Mouse (Mus musculus) ES-Bruce4 (cell line): ENCODE results near the gene Gabarap. TPM values are rescaled to one million over a fixed set of nuclear protein-coding genes. Genes with fewer than 3 reads are reported as not detected.

Experiments
- H3K27ac ChIP-seq: 2 replicates; pipeline ENCODE4 v1.5.1; 2012; ENCODE audit warnings: low read length, inconsistent platforms; ENCODE audit not compliant: insufficient read depth
- H3K27me3 ChIP-seq: 2 replicates; pipeline ENCODE4 v1.6.1; 2012; ENCODE audit warnings: mild to moderate bottlenecking, low read length, inconsistent platforms; ENCODE audit not compliant: control insufficient read depth, poor library complexity, insufficient read depth, severe bottlenecking
- H3K36me3 ChIP-seq: 2 replicates; pipeline ENCODE4 v1.6.1; 2012; ENCODE audit warnings: inconsistent platforms, mild to moderate bottlenecking, low read length, moderate library complexity; ENCODE audit not compliant: control insufficient read depth, poor library complexity, insufficient read depth, severe bottlenecking
- H3K4me1 ChIP-seq: one replicate; pipeline ENCODE4 v1.8.1; 2011; ENCODE audit warnings: low read length; ENCODE audit not compliant: control insufficient read depth, insufficient read depth
- H3K4me3 ChIP-seq: 2 replicates; pipeline ENCODE4 v1.5.1; 2011; ENCODE audit warnings: low read depth, mild to moderate bottlenecking, low read length
- H3K9ac ChIP-seq: 2 replicates; pipeline ENCODE4 v1.6.1; 2012; ENCODE audit warnings: low read depth, mild to moderate bottlenecking, inconsistent platforms; ENCODE audit not compliant: poor library complexity, severe bottlenecking
- H3K9me3 ChIP-seq: replicated peaks from 2 replicates; pipeline ENCODE4 v1.6.1; 2012; ENCODE audit warnings: mild to moderate bottlenecking, low read length, inconsistent platforms; ENCODE audit not compliant: control insufficient read depth, poor library complexity, insufficient read depth, severe bottlenecking
- CTCF ChIP-seq: IDR thresholded peaks from one replicate; pipeline ENCODE4 v1.8.1; 2011; ENCODE audit warnings: low read depth, low read length
- EP300 ChIP-seq: IDR thresholded peaks from 2 replicates; pipeline ENCODE4 v1.6.1; 2011; ENCODE audit warnings: low read depth, low read length; ENCODE audit not compliant: insufficient read depth
- POLR2A ChIP-seq: IDR thresholded peaks from one replicate; pipeline ENCODE4 v1.8.1; 2011; ENCODE audit warnings: low read length; ENCODE audit not compliant: insufficient read depth
- polyA plus RNA-seq: library from polyadenylated mRNA; stranded (reverse); fragments of >200 nt; gene quantifications from 2 replicates; pipeline ENCODE4 v1.2.4, GENCODE M21; 2011; ENCODE audit warnings: low read depth; ENCODE audit not compliant: missing spikeins, insufficient read depth, insufficient read length

Gene Gabarap
- polyA plus RNA-seq, 1 experiment = 144 TPM

DNA sequence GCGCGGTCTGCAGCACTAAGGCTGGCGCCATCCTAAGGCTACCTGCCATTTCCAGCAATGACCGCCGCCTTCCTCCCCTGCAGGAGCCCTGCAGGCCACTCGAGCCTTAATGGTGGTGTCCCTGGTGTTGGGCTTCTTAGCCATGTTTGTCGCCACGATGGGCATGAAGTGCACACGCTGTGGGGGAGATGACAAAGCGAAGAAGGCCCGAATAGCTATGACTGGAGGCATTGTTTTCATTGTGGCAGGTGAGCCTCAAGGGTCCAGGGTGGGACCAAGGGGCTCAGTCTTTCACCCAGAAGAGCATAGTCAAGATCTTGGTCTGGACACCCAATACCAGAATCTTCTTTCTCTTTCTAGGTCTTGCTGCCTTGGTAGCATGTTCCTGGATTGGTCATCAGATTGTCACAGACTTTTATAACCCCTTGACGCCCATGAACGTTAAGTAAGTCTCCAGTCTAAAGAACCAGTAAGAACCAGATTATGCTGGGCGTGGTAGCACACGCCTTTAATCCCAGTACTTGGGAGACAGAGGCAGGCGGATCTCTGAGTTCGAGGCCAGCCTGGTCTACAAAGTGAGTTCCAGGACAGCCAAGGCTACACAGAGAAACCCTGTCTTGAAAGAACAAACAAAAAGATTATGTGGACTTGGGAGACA is 24.0 kb upstream of the Gabarap start:
- Histone ChIP-seq H3K4me1 (no peaks in the 10 kb centered on the region), H3K9me3 (no peaks in the 10 kb centered on the region), H3K9ac (peak overlapping the region; percentile 49), H3K27me3 (no peaks in the 10 kb centered on the region), H3K27ac (no peak overlapping the region), H3K36me3 (peaks cover 29% of the 10 kb centered on the region), H3K4me3 (peak overlapping the region; percentile 68)
- no peak for TF ChIP-seq CTCF
- TF ChIP-seq EP300 = no peak
- TF ChIP-seq POLR2A = no peak

GRCm38 (mm10) chr11:69968793-69969192 is 22.1 kb upstream of the Gabarap start:
- H3K36me3 ChIP-seq = peaks cover 44% of the 10 kb centered on the region

GRCm38 (mm10) chr11:69970222-69970621 is 20.7 kb upstream of the Gabarap start:
- no peak for TF ChIP-seq EP300
- H3K4me1 ChIP-seq = no peaks in the 10 kb centered on the region
- H3K36me3 ChIP-seq = peaks cover 55% of the 10 kb centered on the region
- no peak overlapping the region for H3K4me3 ChIP-seq
- no peak overlapping the region for H3K9ac ChIP-seq
- no peak overlapping the region for H3K27ac ChIP-seq
- H3K9me3 ChIP-seq = no peaks in the 10 kb centered on the region
- H3K27me3 ChIP-seq = no peaks in the 10 kb centered on the region

More at GRCm38 (mm10) chr11:69968793-69969192, 22.1 kb upstream of the Gabarap start:
- no peak overlapping the region for H3K4me3 ChIP-seq
- TF ChIP-seq POLR2A = no peak
- no peak for TF ChIP-seq CTCF
- TF ChIP-seq EP300 = no peak
- H3K27ac ChIP-seq = no peak overlapping the region
- no peaks in the 10 kb centered on the region for H3K9me3 ChIP-seq
- no peaks in the 10 kb centered on the region for H3K27me3 ChIP-seq
- H3K9ac ChIP-seq = no peak overlapping the region
- no peaks in the 10 kb centered on the region for H3K4me1 ChIP-seq

GRCm38 (mm10) chr11:69970775-69971174 is 20.2 kb upstream of the Gabarap start:
- Histone ChIP-seq H3K36me3 (peaks cover 61% of the 10 kb centered on the region), H3K4me1 (no peaks in the 10 kb centered on the region), H3K9me3 (no peaks in the 10 kb centered on the region), H3K4me3 (no peak overlapping the region), H3K27me3 (no peaks in the 10 kb centered on the region), H3K27ac (no peak overlapping the region), H3K9ac (no peak overlapping the region)
- TF ChIP-seq EP300 (no peak), CTCF (no peak)

- Histone ChIP-seq H3K36me3 (peaks cover 51% of the 10 kb centered on the region), H3K9me3 (no peaks in the 10 kb centered on the region), H3K27ac (no peak overlapping the region), H3K27me3 (no peaks in the 10 kb centered on the region), H3K4me3 (no peak overlapping the region), H3K4me1 (no peaks in the 10 kb centered on the region), H3K9ac (no peak overlapping the region)
- TF ChIP-seq EP300 (no peak), POLR2A (no peak), CTCF (no peak)
Observed at GRCm38 (mm10) chr11:69974907-69975306, 16.0 kb upstream of the Gabarap start.

GRCm38 (mm10) chr11:69976271-69976670 is 14.7 kb upstream of the Gabarap start:
- H3K36me3 ChIP-seq = peaks cover 45% of the 10 kb centered on the region
- H3K9ac ChIP-seq = no peak overlapping the region
- no peak overlapping the region for H3K4me3 ChIP-seq
- no peak for TF ChIP-seq EP300
- TF ChIP-seq POLR2A = no peak
- no peak for TF ChIP-seq CTCF
- no peaks in the 10 kb centered on the region for H3K9me3 ChIP-seq
- no peaks in the 10 kb centered on the region for H3K27me3 ChIP-seq
- no peak overlapping the region for H3K27ac ChIP-seq
- no peaks in the 10 kb centered on the region for H3K4me1 ChIP-seq
